Mouse (Mus musculus) stomach, postnatal 0 days (tissue): Measurements from ENCODE around the gene Ccl28. TPM values are rescaled to one million over a fixed set of nuclear protein-coding genes. Genes with fewer than 3 reads are reported as not detected.

Experiments used
- ATAC-seq: fragments of 200-750 bp; cut with Nextera tagmentation; 2 replicates; pipeline ENCODE4 v1.8.0; 2017; ENCODE audit not compliant: low FRiP score, low TSS enrichment
- DNase-seq: peaks from one replicate; pipeline ENCODE4 v3.0.0-alpha.2; 2016; ENCODE audit warnings: low spot score
- H3K27ac ChIP-seq: fragments of 300-500 bp; sonication (generic); replicated peaks from 2 replicates; pipeline ENCODE4 v1.5.1; 2014; ENCODE audit warnings: mild to moderate bottlenecking, control low read depth
- H3K27me3 ChIP-seq: fragments of 300-500 bp; sonication (generic); 2 replicates; pipeline ENCODE4 v1.6.1; 2014; ENCODE audit warnings: low read length; ENCODE audit not compliant: control insufficient read depth, insufficient read depth
- H3K36me3 ChIP-seq: fragments of 300-500 bp; sonication (generic); 2 replicates; pipeline ENCODE4 v1.6.1; 2014; ENCODE audit warnings: low read length, mixed read lengths; ENCODE audit not compliant: control insufficient read depth, insufficient read depth
- H3K4me1 ChIP-seq: fragments of 300-500 bp; sonication (generic); replicated peaks from 2 replicates; pipeline ENCODE4 v1.6.1; 2014; ENCODE audit warnings: antibody characterized with exemption; ENCODE audit not compliant: control insufficient read depth, insufficient read depth
- H3K4me2 ChIP-seq: fragments of 300-500 bp; sonication (generic); replicated peaks from 2 replicates; pipeline ENCODE4 v1.6.1; 2014; ENCODE audit warnings: low read depth, mild to moderate bottlenecking, control low read depth, moderate library complexity
- H3K4me3 ChIP-seq: fragments of 300-500 bp; sonication (generic); 2 replicates; pipeline ENCODE4 v1.5.1; 2014; ENCODE audit warnings: low read depth, low read length, control low read depth
- H3K9ac ChIP-seq: fragments of 300-500 bp; sonication (generic); 2 replicates; pipeline ENCODE4 v1.6.1; 2014; ENCODE audit warnings: mild to moderate bottlenecking, low read length, control low read depth, mixed read lengths
- H3K9me3 ChIP-seq: fragments of 300-500 bp; sonication (generic); 2 replicates; pipeline ENCODE4 v1.6.1; 2016; ENCODE audit warnings: low read length; ENCODE audit not compliant: control insufficient read depth
- CTCF ChIP-seq: IDR thresholded peaks from 2 replicates; pipeline ENCODE4 v1.5.1; 2016; ENCODE audit warnings: antibody characterized with exemption, low read depth, mild to moderate bottlenecking, moderate library complexity
- EP300 ChIP-seq: optimal IDR thresholded peaks from 2 replicates; pipeline ENCODE3; 2016; ENCODE audit warnings: antibody characterized with exemption
- WGBS: fragments of 180-500 bp; shearing (Covaris S2); extraction: QIAGEN DNeasy Blood & Tissue Kit; methylation state at CpG from one replicate; pipeline ENCODE4 v1.1.7; 2014; 5-methylcytosine and 5-hydroxymethylcytosine counted together
- polyA plus RNA-seq: library from polyadenylated mRNA; unstranded; fragments of >200 nt; fragmentation: Nextera tagmentation; extraction: Ambion mirVana; gene quantifications from 2 replicates; pipeline ENCODE4 v1.2.1, GENCODE M21; 2015

Gene Ccl28
- polyA plus RNA-seq, 1 experiment from 2014 or later, result 0.10 TPM

DNA sequence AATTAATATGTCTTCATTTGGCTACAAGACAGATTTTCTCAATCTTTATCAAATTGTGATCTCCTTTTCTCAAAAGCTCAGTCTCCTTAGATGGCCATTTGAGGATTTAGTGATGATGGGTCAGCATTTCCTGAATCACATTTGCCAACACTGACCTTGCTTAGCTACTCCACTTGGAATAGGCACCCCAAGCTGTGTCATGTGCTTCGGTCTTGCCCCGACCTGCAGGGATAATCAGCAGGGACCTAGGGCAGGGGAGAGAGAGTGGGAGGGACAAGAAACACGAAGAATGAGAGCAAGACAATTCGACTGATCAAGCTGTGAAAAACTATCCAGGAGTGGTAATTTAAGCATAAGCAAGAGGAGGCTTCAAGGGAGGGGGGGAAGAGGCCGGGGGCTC, 21.1 kb downstream of the Ccl28 start:
- H3K27ac ChIP-seq, result no peak overlapping the region
- H3K4me3 ChIP-seq, result no peak overlapping the region
- no peak overlapping the region for H3K4me2 ChIP-seq
- no peak overlapping the region for H3K9ac ChIP-seq
- no peak for TF ChIP-seq EP300
- no peak for TF ChIP-seq CTCF
- ATAC-seq (no peak), DNase-seq (no peak)
- no peaks in the 10 kb centered on the region for H3K36me3 ChIP-seq
- 41% methylated on average over 5 of the region's 5 CpGs for WGBS
- no peaks in the 10 kb centered on the region for H3K9me3 ChIP-seq
- no peaks in the 10 kb centered on the region for H3K27me3 ChIP-seq
- H3K4me1 ChIP-seq, result no peaks in the 10 kb centered on the region

DNA sequence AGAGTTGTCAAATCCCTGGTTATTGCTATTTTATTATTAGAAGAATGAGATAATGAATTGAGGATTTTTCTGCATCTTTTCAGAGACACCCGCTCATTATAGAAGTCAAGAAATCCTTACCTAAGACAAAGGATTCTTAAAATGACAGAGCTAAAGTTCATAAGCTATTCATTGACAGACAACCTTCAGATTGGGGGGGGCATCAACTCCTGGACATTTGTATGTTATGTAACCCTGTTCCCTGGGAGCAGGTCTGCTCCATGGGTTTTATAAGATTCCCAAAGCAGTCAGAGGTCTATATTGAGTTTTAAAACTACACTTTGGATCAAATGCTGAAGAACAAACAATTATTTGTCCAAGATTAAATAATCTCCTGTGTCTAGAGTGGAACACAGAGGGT, 22.9 kb downstream of the Ccl28 start:
- 100% methylated on average over 1 of the region's 1 CpGs for WGBS
- H3K9me3 ChIP-seq, result no peaks in the 10 kb centered on the region
- no peak overlapping the region for H3K27ac ChIP-seq
- H3K4me1 ChIP-seq, result no peaks in the 10 kb centered on the region
- DNase-seq (no peak), ATAC-seq (no peak)
- no peak overlapping the region for H3K4me2 ChIP-seq
- no peak overlapping the region for H3K9ac ChIP-seq
- H3K27me3 ChIP-seq, result no peaks in the 10 kb centered on the region
- no peaks in the 10 kb centered on the region for H3K36me3 ChIP-seq
- TF ChIP-seq CTCF, result no peak
- no peak for TF ChIP-seq EP300
- no peak overlapping the region for H3K4me3 ChIP-seq

DNA sequence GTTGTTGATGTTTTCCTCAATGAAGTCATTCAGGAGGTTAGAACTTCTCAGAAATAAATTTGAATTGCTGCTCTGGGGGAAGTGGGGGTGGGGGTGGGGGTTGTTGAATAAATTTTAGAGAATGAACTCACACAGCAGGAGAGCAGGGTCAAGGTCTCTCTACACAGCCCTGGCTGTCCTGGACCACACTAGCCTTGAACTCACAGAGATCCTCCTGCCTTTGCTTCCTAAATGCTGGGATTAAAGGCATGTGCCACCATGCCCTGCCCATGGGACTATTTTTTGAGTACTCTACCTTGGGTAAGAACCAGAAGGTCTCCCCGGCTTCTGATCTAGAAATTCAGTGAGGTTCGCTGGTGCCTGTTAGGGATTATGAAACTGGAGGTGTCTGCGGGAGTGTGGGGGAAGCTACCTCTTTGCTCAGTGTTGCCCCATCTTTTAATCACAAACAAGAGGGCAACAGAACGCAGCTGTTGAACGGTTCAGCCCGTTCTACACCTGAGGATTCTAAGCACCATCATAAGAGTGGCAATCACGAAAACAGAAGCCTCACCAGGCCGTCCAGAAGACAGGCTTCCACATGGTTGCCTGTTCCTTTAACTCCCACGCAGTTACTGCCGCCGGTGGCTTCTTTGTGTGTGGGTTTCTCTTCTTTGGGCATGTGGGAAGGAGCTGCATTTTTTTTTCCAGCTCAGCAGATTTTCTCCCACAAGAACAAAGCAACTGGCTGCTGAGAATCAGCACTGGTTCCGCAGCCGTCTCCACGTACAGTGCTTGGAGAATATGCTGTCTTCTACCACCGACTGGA, 25.5 kb downstream of the Ccl28 start:
- TF ChIP-seq EP300 (no peak), CTCF (no peak)
- ATAC-seq, result no peak
- no peak for DNase-seq
- Histone ChIP-seq H3K4me3 (no peak overlapping the region), H3K27ac (no peak overlapping the region), H3K4me1 (no peaks in the 10 kb centered on the region), H3K36me3 (no peaks in the 10 kb centered on the region), H3K27me3 (no peaks in the 10 kb centered on the region), H3K9ac (no peak overlapping the region), H3K9me3 (no peaks in the 10 kb centered on the region), H3K4me2 (no peak overlapping the region)
- WGBS, result 56% methylated on average over 15 of the region's 15 CpGs

DNA sequence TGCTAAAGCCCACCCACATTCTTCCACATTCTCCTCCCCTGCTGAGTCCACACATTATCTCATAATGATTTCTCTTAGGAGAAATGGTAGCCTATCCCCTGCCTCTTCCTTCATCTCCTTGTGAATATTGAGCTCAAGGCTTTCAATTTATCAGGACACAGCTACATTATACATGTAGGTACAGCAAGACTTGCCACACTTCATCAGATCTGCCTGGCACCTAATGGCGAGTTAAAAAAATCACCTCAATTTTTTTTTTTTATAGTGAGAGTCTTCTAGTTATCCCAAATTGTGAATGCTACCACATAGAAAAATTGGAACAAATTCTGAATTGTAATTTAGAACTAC, 26.1 kb downstream of the Ccl28 start:
- Histone ChIP-seq H3K36me3 (no peaks in the 10 kb centered on the region), H3K4me3 (no peak overlapping the region), H3K9ac (no peak overlapping the region), H3K4me2 (no peak overlapping the region), H3K9me3 (no peaks in the 10 kb centered on the region), H3K27me3 (no peaks in the 10 kb centered on the region), H3K27ac (no peak overlapping the region), H3K4me1 (no peaks in the 10 kb centered on the region)
- no peak for TF ChIP-seq EP300
- TF ChIP-seq CTCF, result no peak
- ATAC-seq (no peak), DNase-seq (no peak)
- 88% methylated on average over 1 of the region's 1 CpGs for WGBS

DNA sequence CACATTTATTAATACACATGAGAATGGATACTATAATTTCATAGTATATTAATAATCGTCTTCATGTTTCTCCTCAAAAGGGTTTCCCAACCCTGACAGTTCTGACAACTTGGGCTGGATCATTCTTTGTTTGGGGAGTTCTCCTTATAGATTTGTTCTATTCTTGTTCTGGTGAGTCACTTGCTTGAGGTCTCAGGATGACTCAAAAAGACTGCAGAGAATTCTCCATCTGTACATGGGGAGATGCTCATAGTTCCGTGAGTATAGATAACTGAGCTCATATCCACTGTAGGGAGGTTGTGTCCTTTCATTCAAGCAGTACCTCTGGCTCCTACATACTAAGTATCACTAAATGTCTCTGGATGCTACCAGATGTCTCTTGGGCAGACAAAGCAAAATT, 31.1 kb downstream of the Ccl28 start:
- TF ChIP-seq CTCF (no peak), EP300 (no peak)
- Histone ChIP-seq H3K4me2 (no peak overlapping the region), H3K27me3 (no peaks in the 10 kb centered on the region), H3K9ac (no peak overlapping the region), H3K36me3 (no peaks in the 10 kb centered on the region), H3K4me1 (no peaks in the 10 kb centered on the region), H3K9me3 (no peaks in the 10 kb centered on the region), H3K27ac (no peak overlapping the region), H3K4me3 (no peak overlapping the region)
- WGBS, result 80% methylated on average over 2 of the region's 2 CpGs
- no peak for DNase-seq
- no peak for ATAC-seq

DNA sequence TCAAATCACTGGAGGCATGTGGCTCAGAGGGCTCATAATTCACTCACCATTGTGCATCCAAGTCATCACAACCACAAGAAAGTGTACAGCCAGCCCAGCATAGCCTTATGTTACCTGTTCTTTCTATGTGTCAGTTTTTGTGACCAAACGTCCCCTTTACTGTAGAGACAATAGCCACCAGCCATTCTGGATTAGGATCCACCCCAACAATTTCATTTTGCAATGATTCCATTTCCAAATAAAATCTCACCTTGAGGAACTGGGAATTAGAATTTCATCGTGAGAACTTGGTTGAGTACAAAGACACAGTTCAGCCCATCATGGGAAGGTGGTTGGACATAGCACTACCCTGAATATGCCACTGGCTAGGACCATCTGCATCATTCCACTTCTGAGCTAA, 32.6 kb downstream of the Ccl28 start:
- Histone ChIP-seq H3K4me2 (no peak overlapping the region), H3K36me3 (no peaks in the 10 kb centered on the region), H3K27ac (no peak overlapping the region), H3K9ac (no peak overlapping the region), H3K4me1 (no peaks in the 10 kb centered on the region), H3K27me3 (no peaks in the 10 kb centered on the region), H3K9me3 (no peaks in the 10 kb centered on the region), H3K4me3 (no peak overlapping the region)
- DNase-seq (no peak), ATAC-seq (no peak)
- WGBS, result 75% methylated on average over 2 of the region's 2 CpGs
- TF ChIP-seq CTCF (no peak), EP300 (no peak)
